Mouse (Mus musculus) right cerebral cortex, adult 18-20 months (tissue): ENCODE results near the gene Alpk3.
"Not testable (repeated sequence)": the region's sequence is repeated elsewhere in the genome, so short reads cannot be mapped to it uniquely, and the experiment has no call there.

Source experiments
- DNase-seq: peaks from one replicate; pipeline ENCODE4 v3.0.0; 2022; ENCODE audit warnings: mixed read lengths

The Alpk3 gene

DNA sequence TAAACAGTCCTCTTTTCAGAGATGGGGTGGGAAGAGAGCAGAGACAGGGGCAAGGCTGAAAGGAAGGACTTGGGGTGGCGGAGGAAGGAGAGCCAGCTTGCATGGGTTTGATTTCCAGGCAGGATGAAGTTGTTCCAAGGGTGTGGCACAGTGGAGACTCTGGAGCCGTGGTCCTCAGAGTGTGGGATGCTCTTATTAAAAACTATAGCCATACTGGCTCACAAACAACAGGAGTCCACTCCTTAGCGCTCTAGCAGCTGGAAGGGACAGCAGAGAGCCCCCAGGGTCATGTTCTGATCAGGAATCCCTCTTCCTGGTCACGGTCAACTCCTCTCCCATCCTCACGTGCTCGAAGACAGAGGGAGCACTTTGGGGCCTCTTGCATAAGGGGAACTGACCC, 76.0 kb downstream of the Alpk3 start:
- DNase-seq = no peak

DNA sequence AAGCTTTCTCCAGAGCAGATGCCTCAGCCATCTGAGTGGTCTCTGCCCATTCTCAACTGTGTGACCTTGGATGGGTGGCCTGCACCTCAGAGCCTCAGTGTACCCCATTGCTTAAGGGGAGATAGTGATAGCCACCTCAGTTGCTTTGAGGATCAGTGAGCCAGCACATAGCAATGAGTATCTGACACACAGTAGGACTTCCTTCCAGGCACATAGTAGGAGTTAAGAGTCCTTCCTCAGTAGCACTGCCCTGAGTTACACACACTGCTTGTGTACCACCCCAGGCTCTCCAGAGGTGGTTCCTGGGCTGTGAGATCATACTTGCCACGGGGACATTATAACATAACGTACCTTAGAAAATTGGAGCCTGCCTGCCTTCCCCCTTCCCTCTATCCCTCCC, 76.5 kb downstream of the Alpk3 start:
- no peak for DNase-seq

DNA sequence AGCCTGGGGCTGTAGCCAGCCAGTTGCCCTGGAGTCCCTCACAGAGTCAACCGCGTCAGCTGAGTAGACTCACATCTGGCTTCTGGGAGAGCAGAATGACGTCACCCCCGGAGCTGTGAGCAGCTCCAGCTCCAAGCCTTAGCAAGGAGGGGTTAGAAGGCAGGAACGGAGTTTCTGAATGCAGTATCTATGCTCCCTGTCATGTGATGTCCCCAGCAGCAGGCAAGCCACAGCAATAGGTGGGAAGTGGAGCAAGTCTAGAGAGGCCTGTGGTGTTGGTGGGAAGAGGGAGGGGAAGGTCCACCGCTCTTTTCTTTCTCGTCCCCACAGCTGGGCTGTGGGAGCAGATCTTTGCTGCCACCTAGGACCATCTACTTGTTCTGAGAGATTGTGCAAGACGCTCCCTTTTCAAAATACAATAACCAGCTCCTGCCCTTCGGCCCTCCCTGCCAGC, 77.2 kb downstream of the Alpk3 start:
- peak; percentile 80 for DNase-seq

DNA sequence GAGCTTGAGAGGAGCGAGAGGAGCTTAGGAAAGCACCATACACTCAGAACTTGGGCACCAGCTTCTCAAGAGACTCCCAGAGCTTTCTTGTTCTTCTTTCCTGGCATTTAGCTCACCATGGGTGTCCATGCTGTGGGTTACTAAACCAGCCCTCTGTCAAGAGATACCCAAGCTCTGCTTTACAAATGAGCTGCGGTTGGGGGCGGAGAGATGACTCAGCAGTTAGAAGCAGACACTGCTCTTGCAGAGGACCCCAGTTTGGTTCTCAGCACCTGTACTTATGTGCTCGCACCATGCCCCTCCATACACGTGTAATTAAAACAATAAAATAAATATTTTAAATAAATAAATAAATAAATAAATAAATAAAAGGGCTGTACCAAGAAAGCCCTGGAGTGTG, 79.9 kb downstream of the Alpk3 start:
- no peak for DNase-seq

DNA sequence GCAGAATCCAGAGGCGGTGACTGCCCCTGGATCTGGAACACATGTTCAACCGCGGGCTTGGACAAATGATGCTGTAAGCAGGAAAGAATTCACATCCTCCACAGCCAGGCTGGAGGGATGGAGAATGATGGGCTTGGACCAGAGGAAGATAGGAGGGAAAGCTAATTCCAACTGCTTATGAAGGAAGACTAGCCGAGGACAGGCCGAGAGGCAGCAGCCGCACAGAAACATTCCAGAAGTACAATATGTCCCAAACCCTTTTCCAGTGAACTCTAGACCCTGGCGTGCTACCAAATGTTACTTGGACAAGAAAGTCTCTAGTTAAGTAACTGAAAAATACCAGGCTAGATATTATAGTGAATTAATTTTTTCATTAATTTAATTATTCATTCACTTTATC, 81.7 kb downstream of the Alpk3 start:
- no peak for DNase-seq

DNA sequence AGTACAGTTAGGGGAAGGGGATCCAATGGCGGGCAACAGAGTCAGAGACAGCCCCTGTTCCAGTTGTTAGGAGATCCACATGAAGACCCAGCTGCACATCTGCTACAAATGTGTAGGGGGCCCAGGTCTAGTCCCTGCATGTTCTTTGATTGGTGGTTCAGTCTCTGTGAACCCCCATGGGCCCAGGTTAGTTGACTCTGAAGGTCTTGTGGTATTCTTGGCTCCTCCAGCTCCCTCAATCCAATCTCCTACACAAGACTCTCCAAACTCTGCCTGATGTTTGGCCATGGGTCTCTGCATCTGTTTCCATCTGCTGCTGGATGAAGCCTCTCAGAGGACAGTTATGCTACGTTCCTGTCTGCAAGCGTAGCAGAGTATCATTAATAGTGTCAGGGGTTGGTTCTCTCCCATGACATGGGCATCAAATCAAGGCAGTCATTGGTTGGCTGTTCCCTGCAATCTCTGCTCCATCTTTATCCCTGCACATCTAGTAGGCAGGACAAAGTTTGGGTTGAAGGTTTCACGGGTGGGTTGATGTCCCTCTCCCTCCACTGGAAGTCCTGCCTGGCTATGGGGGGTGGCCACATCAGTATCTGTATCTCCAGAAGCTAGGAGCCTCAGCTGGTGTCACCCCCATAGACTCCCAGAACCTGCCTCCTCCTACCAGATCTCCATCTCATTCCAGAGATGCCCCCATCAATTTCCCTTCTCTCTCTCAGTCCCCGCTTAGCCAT, 82.4 kb downstream of the Alpk3 start:
- no peak for DNase-seq

DNA sequence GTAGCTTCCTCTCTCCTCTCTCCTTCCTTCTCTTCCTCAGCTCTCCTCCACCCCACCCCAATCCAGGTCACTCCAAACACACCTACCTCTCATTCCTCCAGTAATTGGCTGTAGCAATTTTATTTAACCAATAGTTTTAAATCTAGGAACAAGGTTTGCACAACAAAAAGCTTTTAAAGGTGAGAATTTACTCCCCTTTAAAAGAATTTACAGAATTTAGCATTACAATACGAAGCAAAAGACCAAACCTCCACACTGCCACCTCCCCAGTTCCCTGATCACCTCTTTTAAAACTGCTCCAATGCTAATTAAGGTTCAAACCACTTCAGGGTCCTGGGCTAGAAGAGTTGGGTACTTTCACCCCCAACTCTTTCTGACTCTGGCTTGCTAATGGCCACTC, 84.1 kb downstream of the Alpk3 start:
- DNase-seq = no peak

DNA sequence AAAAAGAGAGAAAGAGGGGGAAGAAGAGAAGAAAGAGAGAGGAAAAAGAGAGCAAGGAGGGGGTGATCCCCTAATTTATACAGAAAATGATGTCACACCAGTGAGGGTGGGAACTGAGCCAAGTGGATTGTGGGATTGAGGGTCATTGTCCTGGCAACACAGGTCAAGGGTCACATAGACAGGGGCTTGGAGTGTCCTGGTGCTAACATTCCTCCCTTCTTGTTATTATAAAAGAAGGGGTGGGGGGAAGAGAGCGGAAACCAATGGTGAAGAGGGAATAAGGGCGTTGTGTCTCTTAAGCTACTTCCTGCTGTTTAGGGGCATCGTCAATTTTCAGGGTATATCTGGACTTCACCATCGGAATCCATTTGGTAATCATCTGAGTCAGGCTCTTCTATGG, 85.7 kb downstream of the Alpk3 start:
- DNase-seq = not testable (repeated sequence)

DNA sequence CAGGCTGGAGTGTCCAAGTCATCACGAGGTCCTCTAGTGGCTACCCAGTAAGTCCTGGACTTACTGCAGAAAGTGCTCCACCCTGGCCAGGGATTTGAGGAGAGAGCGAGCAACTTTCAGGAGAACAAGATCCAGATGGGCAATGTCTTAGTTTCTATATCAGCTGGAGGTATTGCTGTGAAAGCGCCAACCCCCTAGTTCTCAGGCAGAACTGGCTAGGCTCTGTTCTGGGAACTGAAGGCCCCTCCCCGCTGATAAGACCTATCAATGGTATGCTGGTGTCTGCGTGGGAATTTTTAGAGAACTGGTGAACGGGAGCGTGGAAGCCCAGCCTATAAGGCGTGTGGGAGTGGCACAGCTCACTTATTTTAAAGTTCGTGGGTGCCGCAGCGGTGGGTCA, 92.4 kb downstream of the Alpk3 start:
- DNase-seq = no peak

DNA sequence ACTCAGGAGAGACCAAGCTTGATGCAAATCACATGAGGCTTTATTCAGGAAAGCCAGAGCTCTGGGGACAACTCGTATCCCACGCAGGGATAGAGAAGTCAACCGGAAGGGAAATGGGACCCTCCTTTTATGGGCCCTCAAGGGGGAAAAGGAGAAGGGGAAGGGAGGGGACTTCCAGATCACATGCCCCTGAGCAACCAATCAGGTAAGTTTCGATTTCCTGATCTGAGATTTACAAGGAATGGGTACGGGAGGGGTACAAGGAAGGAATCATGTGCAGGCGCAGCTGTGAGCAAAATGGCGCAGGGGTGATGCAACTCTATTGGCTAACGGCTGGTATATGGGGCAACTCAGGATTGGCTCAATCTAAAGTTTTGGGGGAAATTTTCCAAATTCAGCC, 93.8 kb downstream of the Alpk3 start:
- no peak for DNase-seq

DNA sequence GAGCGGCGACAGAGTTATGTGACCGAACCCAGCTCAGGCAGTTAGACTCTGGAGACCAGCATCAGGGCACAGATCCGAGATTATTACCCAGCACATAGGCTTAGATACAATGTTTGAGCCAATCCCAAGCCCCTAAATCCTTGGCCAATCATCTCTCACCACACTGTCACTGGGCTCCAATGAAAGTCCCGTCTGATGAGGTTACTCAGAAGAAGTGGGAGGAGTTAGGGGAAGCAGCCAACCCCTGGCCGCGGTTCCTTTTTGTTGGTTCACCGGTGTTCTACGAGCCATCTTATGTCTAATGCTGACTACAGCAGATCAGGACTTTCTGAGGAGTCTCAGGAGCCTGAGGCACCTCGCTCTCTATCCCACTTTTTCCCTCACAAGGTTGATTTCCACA, 94.9 kb downstream of the Alpk3 start:
- no peak for DNase-seq

DNA sequence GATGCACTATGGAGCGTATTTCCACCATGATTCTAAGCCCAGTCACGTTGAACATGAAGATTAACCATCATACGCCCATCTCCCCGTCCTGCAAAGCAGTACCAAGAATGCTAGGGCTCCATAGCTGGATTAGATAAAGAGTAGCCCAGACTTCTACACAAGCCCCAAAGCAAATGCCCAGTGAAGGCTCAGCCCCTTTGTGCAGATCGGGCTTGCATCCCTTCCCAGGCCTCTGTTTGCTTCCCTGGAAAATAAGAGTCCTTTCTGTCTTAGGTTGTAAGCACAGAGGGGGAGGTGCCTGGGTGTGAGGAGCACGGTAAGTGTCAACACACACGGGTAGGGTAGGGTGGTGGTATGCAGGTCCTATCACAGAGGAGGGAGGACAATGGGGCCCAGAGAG, 95.4 kb downstream of the Alpk3 start:
- no peak for DNase-seq

DNA sequence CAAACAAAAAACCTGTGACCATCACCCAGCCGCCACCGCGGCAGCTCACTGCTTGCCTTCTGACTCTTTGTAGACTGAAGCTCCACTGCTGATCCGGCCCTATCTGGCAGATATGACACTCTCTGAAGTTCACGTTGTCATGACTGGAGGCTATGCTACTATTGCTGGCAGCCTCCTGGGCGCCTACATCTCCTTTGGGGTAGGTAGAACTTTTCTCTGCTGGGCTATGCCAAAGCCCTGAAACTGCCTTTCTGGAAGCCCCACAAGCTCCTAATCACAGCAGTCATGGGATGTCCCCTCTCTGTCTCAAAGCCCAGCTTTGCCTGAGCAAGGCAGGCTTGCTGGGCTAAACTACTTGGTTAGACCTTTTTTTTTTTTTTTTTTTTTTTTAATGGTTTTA, 95.9 kb downstream of the Alpk3 start:
- no peak for DNase-seq

DNA sequence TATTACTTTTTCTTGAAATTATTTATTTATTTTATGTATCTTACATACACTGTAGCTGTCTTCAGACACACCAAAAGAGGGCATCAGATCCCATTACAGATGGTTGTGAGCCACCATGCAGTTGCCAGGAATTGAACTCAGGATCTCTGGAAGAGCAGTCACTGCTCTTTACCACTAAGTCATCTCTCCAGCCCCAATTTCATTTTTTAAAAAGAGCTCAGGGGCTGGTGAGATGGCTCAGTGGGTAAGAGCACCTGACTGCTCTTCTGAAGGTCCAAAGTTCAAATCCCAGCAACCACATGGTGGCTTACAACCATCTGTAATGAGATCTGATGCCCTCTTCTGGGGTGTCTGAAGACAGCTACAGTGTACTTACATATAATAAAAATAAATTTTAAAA, 96.8 kb downstream of the Alpk3 start:
- DNase-seq = not testable (repeated sequence)

DNA sequence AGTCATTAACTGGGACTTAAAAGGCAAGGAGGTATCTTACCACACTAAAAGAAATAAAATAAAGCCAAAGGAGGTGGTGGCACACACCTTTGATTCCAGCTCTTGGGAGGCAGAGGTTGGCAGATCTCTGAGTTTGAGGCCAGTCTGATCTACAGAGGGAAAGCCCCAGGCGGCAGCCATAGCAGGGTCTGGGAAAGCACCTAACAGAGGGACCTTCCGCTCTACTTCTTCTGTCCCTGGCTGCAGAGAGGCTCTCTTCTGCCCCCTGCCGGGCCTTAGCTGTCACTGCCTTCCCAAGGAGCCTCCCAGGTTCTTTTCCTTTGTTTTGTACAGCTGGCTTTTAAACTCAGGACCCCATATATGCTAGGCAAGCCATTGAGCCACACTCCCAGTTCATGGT, 97.6 kb downstream of the Alpk3 start:
- peak; percentile 26 for DNase-seq
